Mouse (Mus musculus) regulatory T cell (primary cell): ENCODE measurements around the gene Gcm1.

Source experiments
- in situ Hi-C: fragments of 300-600 bp; cut with MboI, MseI; formaldehyde crosslinking; loops from one replicate; pipeline ENCODE4 v1.15.1; 2025; ENCODE audit warnings: high pct_unique_total_duplicates

The Gcm1 gene

GRCm38 (mm10) chr9:78096376-78096775, 44.7 kb downstream of the Gcm1 start:
- in situ Hi-C loops: no loop called here

- in situ Hi-C loops: no loop called here
These were observed 49.2 kb downstream of the Gcm1 start for GRCm38 (mm10) chr9:78100956-78101355.

GRCm38 (mm10) chr9:78101431-78101830, 49.7 kb downstream of the Gcm1 start:
- in situ Hi-C loops: no loop called here

DNA sequence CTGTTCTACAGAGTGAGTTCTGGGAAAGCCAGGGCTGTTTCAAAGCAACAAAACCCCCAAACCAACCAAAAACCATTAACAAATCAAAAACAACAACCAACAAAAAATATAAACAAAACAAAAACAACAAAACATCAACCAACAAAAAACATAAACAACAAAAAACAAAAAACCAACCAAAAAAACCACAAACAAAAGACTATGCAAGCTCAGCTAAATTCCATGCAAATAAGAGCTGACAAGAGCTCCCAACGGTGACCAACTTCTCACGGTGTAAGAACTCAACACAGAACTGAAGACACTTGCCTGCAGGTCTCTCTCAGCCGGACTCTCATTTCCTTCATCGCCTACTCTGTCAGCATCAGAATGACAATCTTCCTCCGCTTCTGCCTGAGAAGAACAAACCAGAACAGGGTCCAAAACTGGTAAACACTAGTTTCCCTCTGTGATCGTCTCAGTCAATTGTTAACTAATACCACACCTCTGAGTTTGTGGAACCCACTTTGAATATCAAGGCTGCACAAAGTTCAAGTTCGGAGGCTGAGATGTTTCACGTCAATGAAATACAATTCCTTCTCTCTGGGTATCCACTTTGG, 52.3 kb downstream of the Gcm1 start:
- in situ Hi-C loops: no loop called here

GRCm38 (mm10) chr9:78104973-78105372, 53.2 kb downstream of the Gcm1 start:
- in situ Hi-C loops: loop anchor here (5.0 kb wide), 1 partner anchor 72 kb away; no protein-coding TSS in a partner anchor

GRCm38 (mm10) chr9:78105501-78105932, 53.8 kb downstream of the Gcm1 start:
- in situ Hi-C loops: loop anchor here (5.0 kb wide), 1 partner anchor 72 kb away; no protein-coding TSS in a partner anchor

DNA sequence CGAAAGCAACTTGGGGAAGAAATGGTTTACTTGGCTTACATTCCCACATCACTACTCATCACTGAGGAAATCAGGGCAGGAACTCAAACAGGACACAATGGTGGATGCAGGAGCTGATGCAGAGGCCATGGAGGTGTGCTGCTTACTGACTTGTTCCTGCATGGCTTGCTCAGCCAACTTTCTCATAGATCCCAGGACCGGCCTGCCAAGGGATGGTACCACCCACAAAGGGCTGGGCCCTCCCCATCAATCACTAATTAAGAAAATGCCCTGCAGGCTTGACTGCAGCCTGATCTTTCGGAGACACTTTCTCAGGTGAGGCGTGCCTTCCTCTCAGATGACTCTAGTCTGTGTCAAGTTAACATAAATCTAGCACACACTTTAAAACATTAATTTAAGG, 55.1 kb downstream of the Gcm1 start:
- in situ Hi-C loops: loop anchor here (5.0 kb wide), 1 partner anchor 70 kb away; no protein-coding TSS in a partner anchor

- in situ Hi-C loops: loop anchor here (5.0 kb wide), 1 partner anchor 70 kb away; no protein-coding TSS in a partner anchor
These were observed 55.8 kb downstream of the Gcm1 start for GRCm38 (mm10) chr9:78107582-78107911.

DNA sequence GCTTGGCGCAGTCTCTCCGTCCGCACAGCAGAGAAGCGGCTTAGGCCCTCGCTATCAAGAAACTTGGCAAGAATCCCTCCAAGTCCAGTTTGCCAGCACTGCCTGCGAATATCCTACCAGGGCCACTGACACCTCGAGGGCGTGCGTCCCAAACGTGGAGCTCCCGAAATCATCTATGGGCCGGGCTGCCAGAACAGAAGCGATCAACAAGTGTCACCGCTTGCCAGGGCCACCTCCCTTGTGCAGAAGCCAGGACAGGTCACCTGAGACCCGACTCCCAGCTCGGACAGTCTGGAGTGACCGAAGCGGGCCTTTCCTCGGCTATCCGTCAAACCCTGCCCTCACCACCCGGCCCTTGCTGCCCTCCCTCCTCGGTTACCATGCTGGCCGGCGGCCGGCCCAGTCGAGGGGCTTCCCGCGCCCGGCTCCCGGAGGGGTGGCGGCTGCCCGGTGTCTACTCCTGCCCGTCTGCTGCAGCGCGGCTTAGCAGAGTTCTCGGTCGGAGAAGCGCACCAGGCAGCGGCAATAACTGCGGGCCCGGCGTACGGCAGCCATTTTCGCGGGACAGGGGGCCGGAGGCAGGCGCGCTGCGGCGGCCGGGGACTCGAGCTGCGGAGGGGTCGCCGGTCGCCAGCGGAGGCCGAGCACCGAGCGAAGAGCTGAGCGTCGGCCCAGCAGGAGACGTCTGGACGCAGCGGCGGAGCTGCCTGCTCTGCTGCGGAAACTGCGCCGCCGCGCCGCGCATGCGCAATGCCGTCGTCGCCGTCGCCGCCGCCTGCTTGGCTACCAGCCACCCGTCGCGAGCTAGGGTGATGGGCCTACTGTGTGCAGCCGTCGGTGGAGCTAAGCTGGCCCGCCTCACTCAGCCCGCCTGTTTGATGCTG, 56.4 kb downstream of the Gcm1 start:
- in situ Hi-C loops: loop anchor here (5.0 kb wide), 1 partner anchor 69 kb away; no protein-coding TSS in a partner anchor

- in situ Hi-C loops: loop anchor here (5.0 kb wide), 1 partner anchor 68 kb away; no protein-coding TSS in a partner anchor
These were observed 57.1 kb downstream of the Gcm1 start, which contains the start of the genes Fbxo9 and Ick for GRCm38 (mm10) chr9:78108796-78109239. Gene Fbxo9, minus strand, starts transcription at chr9:78109065. Gene Ick, plus strand, starts transcription at chr9:78109192.

GRCm38 (mm10) chr9:78109656-78110055, 57.9 kb downstream of the Gcm1 start:
- in situ Hi-C loops: loop anchor here (5.0 kb wide), 1 partner anchor 68 kb away; no protein-coding TSS in a partner anchor

- in situ Hi-C loops: no loop called here
These were observed 59.7 kb downstream of the Gcm1 start for GRCm38 (mm10) chr9:78111456-78111855.

DNA sequence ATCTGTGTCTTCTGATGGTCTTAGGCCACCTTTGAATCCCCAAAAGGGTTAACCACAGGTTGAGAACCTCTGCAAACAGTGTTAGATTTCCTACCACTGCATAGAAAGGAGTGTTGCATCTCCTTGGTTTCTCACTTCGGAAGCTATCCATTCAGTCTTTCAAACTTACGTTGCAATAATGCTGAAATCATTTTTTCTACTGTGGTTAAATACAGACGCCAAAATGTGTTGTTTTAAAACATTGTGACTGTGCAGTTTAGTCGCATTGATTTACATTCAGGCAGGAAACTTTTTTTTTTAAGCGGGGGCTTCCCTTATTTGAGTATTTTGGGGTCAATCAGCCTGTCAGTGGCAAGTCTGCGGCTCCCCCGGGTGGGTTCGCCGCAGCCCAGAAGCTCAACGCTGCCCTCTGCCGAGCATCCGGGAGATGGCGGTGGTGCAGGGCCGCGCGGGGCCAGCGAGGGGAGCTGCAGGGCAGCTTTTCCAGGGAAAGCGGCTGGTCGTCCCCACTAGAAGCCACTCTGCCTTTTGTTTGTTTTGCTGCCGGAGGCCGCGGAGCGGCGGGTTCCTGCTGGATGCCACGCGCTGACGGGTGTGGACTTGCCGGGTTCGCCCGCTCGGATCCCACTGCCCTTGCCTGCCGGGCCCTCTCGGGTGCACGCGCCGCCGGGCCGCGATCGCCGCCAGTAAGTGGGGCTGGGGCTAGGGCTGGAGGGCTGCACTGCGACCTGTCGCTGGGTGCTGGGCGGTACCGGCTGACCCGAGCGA, 61.2 kb downstream of the Gcm1 start:
- in situ Hi-C loops: no loop called here

- in situ Hi-C loops: no loop called here
These were observed 61.8 kb downstream of the Gcm1 start for GRCm38 (mm10) chr9:78113538-78113885.
